Mouse (Mus musculus) kidney, postnatal 0 days (tissue): ENCODE measurements around the gene Ssrp1. TPM values are rescaled to one million over a fixed set of nuclear protein-coding genes. Genes with fewer than 3 reads are reported as not detected.
A peak's percentile ranks its signal among the peaks of the same experiment; 100 is the strongest.

Experiments used
- ATAC-seq: fragments of 200-750 bp; cut with Nextera tagmentation; replicated peaks from 2 replicates; pipeline ENCODE4 v1.8.0; 2017; ENCODE audit warnings: low read depth, moderate number of reproducible peaks, moderate TSS enrichment, moderate library complexity; ENCODE audit not compliant: low FRiP score
- DNase-seq: peaks from one replicate; pipeline ENCODE4 v3.0.0-alpha.2; 2016; ENCODE audit warnings: low spot score
- H3K27ac ChIP-seq: fragments of 300-500 bp; sonication (generic); 2 replicates; pipeline ENCODE4 v1.5.1; 2014; ENCODE audit warnings: mild to moderate bottlenecking
- H3K27me3 ChIP-seq: fragments of 300-500 bp; sonication (generic); 2 replicates; pipeline ENCODE4 v1.6.1; 2014; ENCODE audit warnings: low read length, mixed read lengths; ENCODE audit not compliant: insufficient read depth
- H3K36me3 ChIP-seq: fragments of 300-500 bp; sonication (generic); 2 replicates; pipeline ENCODE4 v1.6.1; 2014; ENCODE audit warnings: low read length, mixed read lengths; ENCODE audit not compliant: insufficient read depth
- H3K4me1 ChIP-seq: fragments of 300-500 bp; sonication (generic); replicated peaks from 2 replicates; pipeline ENCODE4 v1.6.1; 2014; ENCODE audit warnings: antibody characterized with exemption, low read length, mixed read lengths; ENCODE audit not compliant: insufficient read depth
- H3K4me2 ChIP-seq: fragments of 300-500 bp; sonication (generic); 2 replicates; pipeline ENCODE4 v1.6.1; 2014; ENCODE audit warnings: mild to moderate bottlenecking, low read length, moderate library complexity, mixed read lengths
- H3K4me3 ChIP-seq: fragments of 300-500 bp; sonication (generic); replicated peaks from 2 replicates; pipeline ENCODE4 v1.5.1; 2014; ENCODE audit warnings: low read depth, low read length
- H3K9ac ChIP-seq: fragments of 300-500 bp; sonication (generic); 2 replicates; pipeline ENCODE4 v1.6.1; 2014; ENCODE audit warnings: low read depth, low read length
- H3K9me3 ChIP-seq: fragments of 300-500 bp; sonication (generic); replicated peaks from 2 replicates; pipeline ENCODE4 v1.6.1; 2016; ENCODE audit warnings: low read length, inconsistent platforms, mixed read lengths
- CTCF ChIP-seq: IDR thresholded peaks from 2 replicates; pipeline ENCODE4 v1.5.1; 2016; ENCODE audit warnings: antibody characterized with exemption, low read depth, mild to moderate bottlenecking, moderate library complexity
- WGBS: fragments of 180-500 bp; shearing (Covaris S2); extraction: QIAGEN DNeasy Blood & Tissue Kit; methylation state at CpG from one replicate; pipeline ENCODE4 v1.1.7; 2014; 5-methylcytosine and 5-hydroxymethylcytosine counted together
- polyA plus RNA-seq: library from polyadenylated mRNA; unstranded; fragments of >200 nt; fragmentation: Nextera tagmentation; extraction: Ambion mirVana; gene quantifications from 2 replicates; pipeline ENCODE4 v1.2.1, GENCODE M21; 2015

Gene Ssrp1
- polyA plus RNA-seq, 1 experiment from 2014 or later = 167 TPM

- ATAC-seq = no peak
- Histone ChIP-seq H3K4me2 (no peak overlapping the region), H3K9ac (no peak overlapping the region), H3K9me3 (no peaks in the 10 kb centered on the region), H3K36me3 (no peaks in the 10 kb centered on the region), H3K27me3 (no peaks in the 10 kb centered on the region), H3K4me3 (no peak overlapping the region), H3K4me1 (no peaks in the 10 kb centered on the region), H3K27ac (no peak overlapping the region)
- WGBS = 53% methylated on average over 6 of the region's 6 CpGs
- no peak for TF ChIP-seq CTCF
- DNase-seq = no peak
These were observed 6.0 kb upstream of the Ssrp1 start for GRCm38 (mm10) chr2:85030989-85031388.

- TF ChIP-seq CTCF = no peak
- WGBS = 81% methylated on average over 2 of the region's 2 CpGs
- no peak for ATAC-seq
These were observed 3.9 kb upstream of the Ssrp1 start for GRCm38 (mm10) chr2:85033121-85033520.

DNA sequence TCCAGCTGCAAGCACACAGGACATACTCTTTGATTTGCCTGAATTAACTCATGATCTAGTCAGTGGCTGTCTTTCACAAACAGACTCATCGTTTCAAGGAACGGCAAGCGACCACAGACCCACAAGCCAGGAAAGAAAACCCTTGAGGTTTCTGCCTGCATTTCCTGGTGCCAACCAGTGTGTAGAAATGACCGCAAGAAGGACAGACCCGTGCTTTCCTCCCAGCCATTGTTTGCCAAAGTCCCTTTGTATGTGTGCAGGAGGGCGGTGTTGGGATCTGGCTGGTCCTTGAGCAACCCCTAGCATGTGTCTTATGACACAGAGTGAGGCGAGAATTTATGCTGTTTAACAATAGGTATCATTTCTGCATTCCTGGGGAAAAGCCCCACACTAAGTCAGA, 2.9 kb upstream of the Ssrp1 start:
- DNase-seq (no peak), ATAC-seq (no peak)
- Histone ChIP-seq H3K9me3 (no peaks in the 10 kb centered on the region), H3K4me2 (no peak overlapping the region), H3K36me3 (no peaks in the 10 kb centered on the region), H3K27ac (no peak overlapping the region), H3K9ac (no peak overlapping the region), H3K27me3 (no peaks in the 10 kb centered on the region), H3K4me3 (no peak overlapping the region), H3K4me1 (peaks cover 11% of the 10 kb centered on the region)
- 85% methylated on average over 7 of the region's 7 CpGs for WGBS
- no peak for TF ChIP-seq CTCF

More at GRCm38 (mm10) chr2:85033121-85033520, 3.9 kb upstream of the Ssrp1 start:
- H3K9me3 ChIP-seq = no peaks in the 10 kb centered on the region
- H3K4me1 ChIP-seq = peaks cover 6% of the 10 kb centered on the region
- H3K4me2 ChIP-seq = no peak overlapping the region
- H3K27ac ChIP-seq = no peak overlapping the region
- no peaks in the 10 kb centered on the region for H3K36me3 ChIP-seq
- no peak overlapping the region for H3K9ac ChIP-seq
- H3K27me3 ChIP-seq = no peaks in the 10 kb centered on the region
- no peak for DNase-seq
- no peak overlapping the region for H3K4me3 ChIP-seq

DNA sequence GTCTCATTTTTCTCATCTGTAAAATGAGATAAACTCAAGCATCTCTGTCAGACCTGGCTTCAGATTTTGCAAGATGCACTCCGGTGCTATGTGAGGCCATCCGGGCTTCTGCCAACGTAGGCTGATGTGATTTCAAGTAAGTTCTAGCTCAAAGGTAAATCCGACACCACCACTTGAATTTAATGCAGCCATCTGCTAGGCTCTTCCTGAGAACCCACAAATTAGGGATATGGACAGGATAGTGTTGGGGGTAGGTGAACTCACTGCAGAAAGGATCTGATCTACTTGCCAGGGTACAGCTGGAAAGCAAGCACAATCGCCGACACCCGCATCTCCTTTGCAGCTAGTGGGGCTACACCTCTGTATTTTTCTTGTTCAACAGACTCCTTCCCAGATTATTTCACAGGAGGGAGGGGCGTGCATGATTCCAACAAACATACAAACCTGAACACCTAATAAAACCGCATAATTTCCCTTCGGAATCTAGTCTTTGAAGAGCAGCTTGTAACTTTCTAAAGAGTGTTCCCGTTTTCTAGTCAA, 457 bp upstream of the Ssrp1 start:
- TF ChIP-seq CTCF = no peak
- Histone ChIP-seq H3K9me3 (no peaks in the 10 kb centered on the region), H3K4me3 (peak overlapping the region; percentile 76), H3K36me3 (peaks cover 22% of the 10 kb centered on the region), H3K4me2 (peak overlapping the region; percentile 74), H3K4me1 (peaks cover 11% of the 10 kb centered on the region), H3K27me3 (no peaks in the 10 kb centered on the region), H3K9ac (peak overlapping the region; percentile 93), H3K27ac (peak overlapping the region; percentile 40; the same call in 1 of the 2 replicates)
- peak; percentile 14 for DNase-seq
- 5% methylated on average over 11 of the region's 11 CpGs for WGBS
- ATAC-seq = peak; percentile 12

- no peaks in the 10 kb centered on the region for H3K27me3 ChIP-seq
- H3K36me3 ChIP-seq = peaks cover 39% of the 10 kb centered on the region
- H3K4me3 ChIP-seq = peak overlapping the region; percentile 76
- no peaks in the 10 kb centered on the region for H3K9me3 ChIP-seq
- DNase-seq (no peak), ATAC-seq (no peak)
- peaks cover 11% of the 10 kb centered on the region for H3K4me1 ChIP-seq
- H3K9ac ChIP-seq = peak overlapping the region; percentile 93
- peak overlapping the region; percentile 74 for H3K4me2 ChIP-seq
- no peak overlapping the region for H3K27ac ChIP-seq
- TF ChIP-seq CTCF = no peak
- 70% methylated on average over 13 of the region's 13 CpGs for WGBS
These were observed 1.3 kb downstream of the Ssrp1 start for GRCm38 (mm10) chr2:85038336-85038735.

DNA sequence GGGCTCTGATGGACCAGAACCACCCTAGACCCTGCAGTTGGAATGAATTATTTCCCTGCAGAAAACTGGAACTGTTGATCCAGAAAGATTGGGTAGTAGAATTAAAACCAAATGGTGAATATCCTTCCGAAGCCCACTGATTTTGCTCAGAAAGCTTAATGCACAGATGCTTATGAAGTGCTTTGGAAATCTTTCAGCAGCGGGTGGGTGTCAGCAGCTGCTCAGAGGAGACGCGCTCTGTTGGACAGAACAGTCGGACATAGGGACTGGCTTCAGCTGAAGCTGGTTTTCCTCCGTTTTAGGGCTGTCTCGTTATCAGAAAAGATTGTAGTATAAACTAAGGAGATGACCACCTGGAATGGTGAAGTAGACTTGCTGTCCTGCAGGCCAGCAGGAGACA, 6.6 kb downstream of the Ssrp1 start:
- no peak overlapping the region for H3K27ac ChIP-seq
- H3K4me1 ChIP-seq = peaks cover 7% of the 10 kb centered on the region; the same call in 1 of the 2 replicates
- no peak overlapping the region for H3K4me2 ChIP-seq
- 90% methylated on average over 7 of the region's 7 CpGs for WGBS
- ATAC-seq (no peak), DNase-seq (no peak)
- no peak overlapping the region for H3K4me3 ChIP-seq
- H3K9me3 ChIP-seq = no peaks in the 10 kb centered on the region
- H3K9ac ChIP-seq = no peak overlapping the region
- no peak for TF ChIP-seq CTCF
- no peaks in the 10 kb centered on the region for H3K27me3 ChIP-seq
- peaks cover 65% of the 10 kb centered on the region for H3K36me3 ChIP-seq

- Histone ChIP-seq H3K27me3 (no peaks in the 10 kb centered on the region), H3K4me1 (peaks cover 28% of the 10 kb centered on the region), H3K9ac (no peak overlapping the region), H3K9me3 (no peaks in the 10 kb centered on the region), H3K36me3 (peaks cover 46% of the 10 kb centered on the region), H3K4me2 (no peak overlapping the region), H3K27ac (0 out of 2 replicates have a peak overlapping the region, but pooled peaks have one; percentile 94), H3K4me3 (no peak overlapping the region; the same call in 1 of the 2 replicates)
- WGBS = 86% methylated on average over 8 of the region's 8 CpGs
- ATAC-seq = no peak
- no peak for DNase-seq
- no peak for TF ChIP-seq CTCF
These were observed 9.2 kb downstream of the Ssrp1 start for GRCm38 (mm10) chr2:85046222-85046621.
